Mouse (Mus musculus) ES-CJ7 (cell line): Measurements from ENCODE around the gene Aifm3.

Experiments used
- DNase-seq: peaks from one replicate; pipeline ENCODE4 v3.0.0; 2011; ENCODE audit warnings: low read depth, low spot score

Aifm3 gene

GRCm38 (mm10) chr16:17489469-17490111 lies at the start of gene Aifm3:
TSS of gene Aifm3 (plus strand) at chr16:17489611.
- no peak for DNase-seq

- DNase-seq, result peak; percentile 98
Measured at GRCm38 (mm10) chr16:17451541-17452372, 37.7 kb upstream of the Aifm3 start, which contains the start of gene Crkl. TSS of gene Crkl (plus strand) at chr16:17451987.

- DNase-seq, result peak; percentile 28
Measured at GRCm38 (mm10) chr16:17452373-17452715, 37.1 kb upstream of the Aifm3 start.

- DNase-seq, result peak; percentile 79
Measured at GRCm38 (mm10) chr16:17456901-17457300, 32.5 kb upstream of the Aifm3 start.

GRCm38 (mm10) chr16:17460254-17460653 lies 29.2 kb upstream of the Aifm3 start:
- DNase-seq, result peak; percentile 56

- no peak for DNase-seq
Measured at GRCm38 (mm10) chr16:17461596-17461995, 27.8 kb upstream of the Aifm3 start.

- no peak for DNase-seq
Measured at GRCm38 (mm10) chr16:17463184-17463583, 26.2 kb upstream of the Aifm3 start.

GRCm38 (mm10) chr16:17466875-17467663 lies 22.3 kb upstream of the Aifm3 start:
- DNase-seq, result no peak

- DNase-seq, result no peak
Measured at GRCm38 (mm10) chr16:17472498-17472897, 16.9 kb upstream of the Aifm3 start.

- DNase-seq, result peak; percentile 55
Measured at GRCm38 (mm10) chr16:17474091-17474490, 15.3 kb upstream of the Aifm3 start.

- no peak for DNase-seq
Measured at GRCm38 (mm10) chr16:17474761-17475160, 14.7 kb upstream of the Aifm3 start.

- DNase-seq, result no peak
Measured at GRCm38 (mm10) chr16:17475326-17475725, 14.1 kb upstream of the Aifm3 start.

GRCm38 (mm10) chr16:17478331-17478943 lies 11.0 kb upstream of the Aifm3 start:
- no peak for DNase-seq

GRCm38 (mm10) chr16:17481465-17481864 lies 7.9 kb upstream of the Aifm3 start:
- no peak for DNase-seq

- no peak for DNase-seq
Measured at GRCm38 (mm10) chr16:17486505-17486904, 2.9 kb upstream of the Aifm3 start.

GRCm38 (mm10) chr16:17488478-17489468 lies 638 bp upstream of the Aifm3 start:
- peak; percentile 59 for DNase-seq

GRCm38 (mm10) chr16:17491154-17491553 lies 1.7 kb downstream of the Aifm3 start:
- no peak for DNase-seq

GRCm38 (mm10) chr16:17491896-17492561 lies 2.6 kb downstream of the Aifm3 start:
- DNase-seq, result no peak

- no peak for DNase-seq
Measured at GRCm38 (mm10) chr16:17496499-17497305, 7.3 kb downstream of the Aifm3 start.
